Mouse (Mus musculus): ENCODE measurements around the gene Iqcj. TPM values are rescaled to one million over a fixed set of nuclear protein-coding genes. Genes with fewer than 3 reads are reported as not detected.
"Not testable (repeated sequence)": the region's sequence is repeated elsewhere in the genome, so short reads cannot be mapped to it uniquely, and the experiment has no call there.

Gene Iqcj
- polyA plus RNA-seq, 2 experiments from 2014 or later = not detected

DNA sequence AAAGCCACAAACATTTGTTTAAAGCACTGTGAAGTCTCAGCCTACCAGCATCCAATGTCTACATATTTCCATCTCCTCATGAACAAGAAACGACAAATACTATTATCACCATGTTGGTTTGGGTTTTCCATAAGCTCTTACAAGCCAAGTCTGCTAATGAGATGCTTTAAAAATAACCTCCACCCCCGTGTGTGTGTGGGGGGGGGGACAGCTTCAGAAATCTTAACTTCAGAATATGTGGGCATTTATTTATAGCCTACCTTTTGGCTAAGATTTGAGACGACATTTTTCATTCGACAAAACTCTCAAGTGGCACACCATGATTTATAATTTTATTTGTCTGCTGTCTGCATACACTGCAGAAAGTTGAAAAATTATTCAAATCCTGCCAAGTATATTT lies 185.4 kb downstream of the Iqcj start:
- no peak for ATAC-seq

GRCm38 (mm10) chr3:68085024-68085423 lies 193.0 kb downstream of the Iqcj start:
- no peak for ATAC-seq

- no peak for ATAC-seq
Observed at GRCm38 (mm10) chr3:68092108-68092507, 200.1 kb downstream of the Iqcj start.

DNA sequence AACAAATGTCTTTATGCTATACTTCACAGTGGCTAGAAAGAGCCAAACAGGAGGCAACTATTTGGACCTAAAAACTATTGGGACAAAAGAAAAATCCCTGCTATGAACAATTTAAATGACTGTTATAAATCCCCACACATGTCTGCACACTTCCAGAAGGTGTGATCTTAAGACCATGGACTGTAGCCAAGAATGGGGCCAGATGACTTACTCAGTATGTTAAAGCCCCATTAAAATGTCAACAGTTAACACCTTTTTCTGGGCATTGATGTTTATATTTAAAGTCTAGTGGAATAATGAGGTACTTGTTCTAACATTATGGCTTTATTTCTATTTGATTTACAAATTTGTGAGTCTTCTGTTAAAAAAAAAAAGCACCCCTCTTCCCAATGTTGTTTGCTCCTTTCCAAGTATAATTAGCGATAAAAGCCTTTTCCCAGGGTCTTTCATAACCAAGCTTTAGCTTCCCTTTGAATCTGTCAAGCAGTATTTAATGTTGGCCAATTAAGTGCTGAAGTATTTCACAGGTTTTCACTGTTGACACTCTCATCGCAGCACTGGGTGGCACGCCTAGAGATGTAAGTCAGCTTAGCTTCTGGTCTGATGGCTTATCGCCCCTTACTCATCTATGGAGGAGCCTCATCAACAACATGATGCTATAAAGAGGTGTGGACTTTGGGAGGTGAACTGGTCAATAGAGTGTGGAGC lies 204.9 kb downstream of the Iqcj start:
- no peak for ATAC-seq

DNA sequence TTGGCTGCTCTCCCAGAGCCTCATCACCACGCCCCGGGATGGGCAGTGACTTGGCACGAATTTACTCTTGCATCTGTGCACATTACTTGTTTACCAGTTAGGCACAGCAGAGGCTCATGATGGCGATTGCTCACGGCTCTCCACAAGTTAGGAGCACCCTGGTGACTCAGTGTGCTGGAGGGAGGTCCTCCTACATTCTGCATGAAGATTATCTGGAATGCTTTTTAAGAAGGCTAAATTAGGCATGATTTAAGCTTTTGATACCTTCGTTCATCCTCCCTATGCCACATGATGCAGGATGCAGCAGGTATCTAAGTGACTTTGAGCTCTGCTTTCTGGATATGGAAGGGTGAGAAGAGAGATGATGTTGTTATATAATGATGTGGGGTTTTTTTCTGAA lies 207.5 kb downstream of the Iqcj start:
- ATAC-seq = not testable (repeated sequence)

GRCm38 (mm10) chr3:68101343-68101742 lies 209.3 kb downstream of the Iqcj start:
- ATAC-seq = no peak

DNA sequence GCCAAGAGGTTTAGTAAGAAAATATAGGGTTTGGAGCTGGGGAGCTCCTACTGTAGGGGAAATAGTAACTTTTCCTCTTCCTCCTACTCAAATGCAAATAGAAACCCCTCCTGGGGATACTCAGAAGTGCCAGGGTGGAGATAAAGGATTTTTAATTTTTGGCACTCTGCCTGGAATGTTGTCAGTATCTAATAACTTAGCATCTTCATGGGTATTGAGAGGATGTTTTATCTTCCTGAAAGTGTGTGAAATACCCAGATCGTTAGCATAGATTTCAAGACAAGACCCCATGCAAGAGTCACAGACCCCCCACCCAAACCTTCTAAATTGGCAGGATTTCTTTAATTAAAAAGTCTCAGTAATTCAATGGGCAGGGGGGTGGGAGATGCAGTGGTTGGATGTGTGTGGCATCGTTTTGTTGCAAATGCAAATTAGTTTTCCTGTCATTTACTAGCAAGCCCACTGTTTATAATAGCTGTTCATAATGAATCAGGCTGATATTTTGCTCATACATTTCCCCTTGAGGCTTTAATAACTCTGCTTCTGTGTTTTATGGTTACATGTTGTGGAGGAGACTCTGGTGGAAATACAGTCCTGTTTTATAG lies 213.2 kb downstream of the Iqcj start:
- no peak for ATAC-seq

Other genes with a start within 250 kb of the Iqcj start
- gene Iqschfp, start within 50 bp of the Iqcj start, polyA plus RNA-seq (2017; shearing (Covaris generic)) = not detected
- gene Schip1, start 172.6 kb downstream of the Iqcj start, polyA plus RNA-seq (2017; shearing (Covaris generic)) = not detected

All from CD4-positive, CD25-positive, alpha-beta regulatory T cell, adult 4 months (primary cell).